Comparison of ENCODE assay signal across 8 mouse cellular contexts in genomic region chr3:94811628-94812027, GRCm38 (mm10). TPM values are rescaled to one million over a fixed set of nuclear protein-coding genes. Genes with fewer than 3 reads are reported as not detected.
DNase-seq lines count a peak whose midpoint lies in the region; ATAC-seq and TF ChIP-seq lines count a peak whose summit lies in the region.

No protein-coding gene starts in this region.

- H3K27ac ChIP-seq in cerebellum, adult 2 months (ENCODE audit: insufficient read depth, low read length), result no peak overlapping the region
- no peak overlapping the region for H3K27ac ChIP-seq in hindbrain, postnatal 0 days
- H3K27ac ChIP-seq in lung, postnatal 0 days (ENCODE audit: low read length), result no peak overlapping the region

- 15% methylated on average over 4 of the region's 4 CpGs for WGBS in cerebellum, adult 2 months
- 16% methylated on average over 4 of the region's 4 CpGs for WGBS in hindbrain, postnatal 0 days
- 13% methylated on average over 4 of the region's 4 CpGs for WGBS in lung, postnatal 0 days

- TF ChIP-seq POLR2A in cerebellum, adult 2 months (IDR thresholded peaks at IDR 0.05; ENCODE audit: borderline replicate concordance, insufficient read depth, low read length), result no peak

- peak overlapping the region; percentile 30 for H3K4me2 ChIP-seq in hindbrain, postnatal 0 days (ENCODE audit: low read depth, low read length)
- no peak overlapping the region for H3K4me2 ChIP-seq in lung, postnatal 0 days (replicated peaks; ENCODE audit: low read depth, low read length)

- no peak for TF ChIP-seq EP300 in lung, postnatal 0 days (IDR thresholded peaks at IDR 0.05)

- H3K4me3 ChIP-seq in cerebellum, adult 2 months (replicated peaks; ENCODE audit: insufficient read depth, low read depth, low read length), result no peak overlapping the region
- no peak overlapping the region for H3K4me3 ChIP-seq in hindbrain, postnatal 0 days (ENCODE audit: low read length)
- H3K4me3 ChIP-seq in lung, postnatal 0 days (ENCODE audit: low read depth, low read length), result no peak overlapping the region

- H3K9ac ChIP-seq in hindbrain, postnatal 0 days (replicated peaks; ENCODE audit: low read length), result no peak overlapping the region
- H3K9ac ChIP-seq in lung, postnatal 0 days (replicated peaks; ENCODE audit: low read depth), result no peak overlapping the region

- peak; percentile 52 for TF ChIP-seq CTCF in cerebellum, adult 2 months (IDR thresholded peaks at IDR 0.05; ENCODE audit: borderline replicate concordance, insufficient read depth, low read depth, low read length)
- TF ChIP-seq CTCF in hindbrain, postnatal 0 days (IDR thresholded peaks at IDR 0.05; ENCODE audit: low read depth), result peak; percentile 69
- TF ChIP-seq CTCF in lung, postnatal 0 days (IDR thresholded peaks at IDR 0.05), result peak; percentile 70

- no peak for ATAC-seq in cerebellum, adult (ENCODE audit: insufficient number of reproducible peaks, low FRiP score, low TSS enrichment)
- 0 out of 2 replicates have a peak, but pooled peaks have one; percentile 49 for ATAC-seq in hindbrain, postnatal 0 days
- ATAC-seq in lung, postnatal 0 days, result peak; percentile 52

- H3K27me3 ChIP-seq in cerebellum, adult 2 months (ENCODE audit: control insufficient read depth, insufficient read depth, low read length), result no peaks in the 10 kb centered on the region
- no peaks in the 10 kb centered on the region for H3K27me3 ChIP-seq in hindbrain, postnatal 0 days (ENCODE audit: insufficient read depth, low read length)
- no peaks in the 10 kb centered on the region for H3K27me3 ChIP-seq in lung, postnatal 0 days (replicated peaks; ENCODE audit: insufficient read depth, low read length)

- peak in 1 of 2 experiments; percentile 13 for DNase-seq in cerebellum, adult 2 months
- peak; percentile 20 for DNase-seq in right cerebral cortex, postnatal 4 days
- no peak for DNase-seq in right cerebral cortex, adult 2 months (ENCODE audit: low spot score in 2 of 2)
- DNase-seq in hindbrain, postnatal 0 days (ENCODE audit: low spot score), result peak; percentile 59
- peak; percentile 76 for DNase-seq in lung, postnatal 0 days (ENCODE audit: low spot score)
- no peak for DNase-seq in gastrocnemius, postnatal 4 days (ENCODE audit: low spot score in 2 of 2)
- no peak for DNase-seq in urinary bladder, postnatal 36 days (ENCODE audit: low spot score in 2 of 2)

- H3K36me3 ChIP-seq in hindbrain, postnatal 0 days (ENCODE audit: insufficient read depth, low read length), result no peaks in the 10 kb centered on the region
- no peaks in the 10 kb centered on the region for H3K36me3 ChIP-seq in lung, postnatal 0 days (ENCODE audit: insufficient read depth, low read length)

- H3K9me3 ChIP-seq in hindbrain, postnatal 0 days (ENCODE audit: low read length), result no peaks in the 10 kb centered on the region
- no peaks in the 10 kb centered on the region for H3K9me3 ChIP-seq in lung, postnatal 0 days (ENCODE audit: low read length)

- H3K4me1 ChIP-seq in cerebellum, adult 2 months (ENCODE audit: control insufficient read depth, insufficient read depth, low read length), result no peaks in the 10 kb centered on the region
- no peaks in the 10 kb centered on the region for H3K4me1 ChIP-seq in hindbrain, postnatal 0 days (ENCODE audit: insufficient read depth, low read length)
- no peaks in the 10 kb centered on the region for H3K4me1 ChIP-seq in lung, postnatal 0 days (ENCODE audit: insufficient read depth, low read depth, low read length)

RNA-seq across cellular contexts. Expression of gene Cgn, which starts 25.3 kb away (rescaled TPM):
- 5.3 and 5.7 TPM in 2 replicates for polyA plus RNA-seq in cerebellum, adult 2 months (2012; rRNA removed)
- 5.8 and 7.7 TPM in 2 replicates for total RNA-seq in hindbrain, postnatal 0 days (2014; rRNA removed)
- polyA plus RNA-seq in hindbrain, postnatal 0 days (2015; fragmentation: Nextera tagmentation; extraction: Ambion mirVana), result 9.8 and 10.3 TPM in 2 replicates
- polyA plus RNA-seq in lung, postnatal 0 days (2015; fragmentation: Nextera tagmentation; extraction: Ambion mirVana), result 29.6 and 37.6 TPM in 2 replicates
- total RNA-seq in gastrocnemius, postnatal 4 days (2021), result under 1 TPM; 0.61 to 0.88 TPM

RNA-seq across cellular contexts. Expression of gene Pogz, which starts 25.7 kb away (rescaled TPM):
- polyA plus RNA-seq in cerebellum, adult 2 months (2012; rRNA removed), result 45.3 and 46.2 TPM in 2 replicates
- total RNA-seq in hindbrain, postnatal 0 days (2014; rRNA removed), result 38.6 and 42.8 TPM in 2 replicates
- 13.8 and 16.8 TPM in 2 replicates for polyA plus RNA-seq in hindbrain, postnatal 0 days (2015; fragmentation: Nextera tagmentation; extraction: Ambion mirVana)
- polyA plus RNA-seq in lung, postnatal 0 days (2015; fragmentation: Nextera tagmentation; extraction: Ambion mirVana), result 6.8 and 8.1 TPM in 2 replicates
- total RNA-seq in gastrocnemius, postnatal 4 days (2021), result 10 to 100 TPM; 38.4 to 39.2 TPM

Comparison
In these comparisons a context has a peak if more than half of its experiments do, and no peak if none do; other contexts are left out.
1. DNase-seq: peak in right cerebral cortex, postnatal 4 days (single experiment), hindbrain, postnatal 0 days (single experiment) and lung, postnatal 0 days (single experiment); none in right cerebral cortex, adult 2 months (0 of 2), gastrocnemius, postnatal 4 days (0 of 2) and urinary bladder, postnatal 36 days (0 of 2).
2. Peak in every context shown above with its lines, with median percentiles within 50 percentile points of each other: CTCF ChIP-seq.